Mouse (Mus musculus) T-helper 1 cell (primary cell): ENCODE results near the gene Fbl.
"Not testable (repeated sequence)": the region's sequence is repeated elsewhere in the genome, so short reads cannot be mapped to it uniquely, and the experiment has no call there.

Experiments used
- in situ Hi-C: fragments of 300-600 bp; cut with MboI, MseI; formaldehyde crosslinking; loops from one replicate; pipeline ENCODE4 v1.15.1; 2025; ENCODE audit warnings: high pct_unique_total_duplicates

Gene Fbl

DNA sequence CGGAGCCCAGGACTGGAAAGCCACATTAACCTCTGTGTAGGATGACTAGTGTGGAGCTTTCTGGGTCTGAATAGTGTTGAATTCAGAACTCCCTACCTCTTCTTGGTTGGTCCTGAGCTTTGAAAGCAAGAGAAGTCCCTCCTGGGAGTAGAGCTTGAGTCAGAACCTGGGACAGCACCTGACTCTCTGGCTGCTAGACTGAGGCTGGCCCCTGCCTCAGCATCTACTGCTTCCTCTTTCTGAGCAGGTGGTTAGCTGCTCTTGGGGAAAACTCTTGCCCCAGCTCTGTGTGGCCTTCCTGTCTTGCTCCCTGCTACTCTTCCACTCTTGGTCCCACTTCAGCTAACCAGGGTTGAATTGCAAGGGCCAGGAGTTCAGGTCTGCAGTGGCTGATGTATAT, 22.4 kb downstream of the Fbl start:
- in situ Hi-C loops, result no loop called here

DNA sequence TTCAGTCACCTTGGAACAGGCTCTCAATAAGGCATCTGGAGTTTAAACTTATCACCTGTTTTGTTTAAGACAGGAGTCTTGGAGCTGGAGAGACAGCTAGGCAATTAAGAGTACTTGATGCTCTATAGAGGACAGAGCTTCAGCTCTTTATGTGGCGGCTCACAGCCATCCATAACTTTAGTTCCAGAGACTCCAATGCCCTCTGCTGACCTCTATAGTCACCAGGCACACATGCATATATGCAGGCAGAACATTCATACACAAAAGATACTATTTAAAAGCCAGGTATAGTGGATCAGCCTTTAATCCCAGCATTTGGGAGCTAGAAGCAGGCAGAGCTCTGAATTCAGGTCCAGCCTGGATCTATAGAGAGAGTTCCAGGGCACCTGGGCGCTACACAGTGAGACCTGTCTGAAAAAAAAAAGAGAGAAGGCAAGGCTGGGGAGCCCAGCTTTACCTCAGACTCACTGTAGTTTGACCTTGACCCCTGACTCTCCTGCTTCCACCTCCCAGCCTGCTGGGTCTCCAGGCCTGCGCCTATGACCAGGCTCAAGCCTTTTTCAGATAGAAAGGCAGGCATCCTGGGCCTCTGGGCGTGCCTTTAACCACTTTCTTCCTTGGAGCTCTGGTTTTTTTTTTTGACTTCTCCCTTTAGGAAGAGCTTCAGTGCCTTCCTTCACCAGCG, 26.0 kb downstream of the Fbl start:
- in situ Hi-C loops, result no loop called here

DNA sequence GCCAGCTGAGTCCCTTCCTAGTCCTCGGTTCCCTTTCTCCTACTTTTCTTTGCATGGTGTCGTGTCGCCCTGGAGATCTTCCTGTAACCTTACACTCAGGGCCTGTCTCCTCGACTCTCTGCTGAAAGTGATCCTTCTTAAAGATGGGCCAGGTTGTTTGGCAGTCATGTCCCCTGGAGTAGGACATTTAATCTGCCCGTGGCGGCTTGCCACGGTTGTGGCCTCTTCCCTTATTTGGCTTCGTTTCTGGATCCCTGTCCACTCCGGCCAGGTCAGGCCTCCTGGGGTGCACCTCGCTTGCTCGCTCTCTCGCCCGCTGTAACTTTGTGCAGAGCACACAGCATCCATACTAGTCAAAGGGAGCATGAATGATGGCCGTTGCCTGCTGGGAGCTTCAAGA, 27.0 kb downstream of the Fbl start:
- in situ Hi-C loops, result no loop called here

DNA sequence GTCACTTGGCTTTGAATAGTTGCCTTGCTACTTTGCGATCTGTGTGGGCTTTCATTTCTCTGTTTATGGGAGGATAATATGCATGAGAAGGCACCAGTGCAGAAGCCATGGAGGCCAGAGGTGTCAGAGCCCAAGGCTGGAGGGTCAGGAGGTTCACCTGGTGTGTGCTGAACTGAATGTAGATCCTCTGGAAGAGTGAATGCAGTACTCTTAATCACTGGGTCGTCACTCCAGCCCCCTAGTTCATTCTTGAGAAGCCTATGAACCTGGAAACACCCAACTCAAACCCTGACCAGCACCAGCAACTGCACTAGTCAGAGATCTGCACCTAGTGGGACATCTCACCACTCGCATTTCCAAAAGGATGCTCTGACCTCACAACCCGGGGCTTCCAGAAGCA, 29.5 kb downstream of the Fbl start:
- in situ Hi-C loops, result no loop called here

DNA sequence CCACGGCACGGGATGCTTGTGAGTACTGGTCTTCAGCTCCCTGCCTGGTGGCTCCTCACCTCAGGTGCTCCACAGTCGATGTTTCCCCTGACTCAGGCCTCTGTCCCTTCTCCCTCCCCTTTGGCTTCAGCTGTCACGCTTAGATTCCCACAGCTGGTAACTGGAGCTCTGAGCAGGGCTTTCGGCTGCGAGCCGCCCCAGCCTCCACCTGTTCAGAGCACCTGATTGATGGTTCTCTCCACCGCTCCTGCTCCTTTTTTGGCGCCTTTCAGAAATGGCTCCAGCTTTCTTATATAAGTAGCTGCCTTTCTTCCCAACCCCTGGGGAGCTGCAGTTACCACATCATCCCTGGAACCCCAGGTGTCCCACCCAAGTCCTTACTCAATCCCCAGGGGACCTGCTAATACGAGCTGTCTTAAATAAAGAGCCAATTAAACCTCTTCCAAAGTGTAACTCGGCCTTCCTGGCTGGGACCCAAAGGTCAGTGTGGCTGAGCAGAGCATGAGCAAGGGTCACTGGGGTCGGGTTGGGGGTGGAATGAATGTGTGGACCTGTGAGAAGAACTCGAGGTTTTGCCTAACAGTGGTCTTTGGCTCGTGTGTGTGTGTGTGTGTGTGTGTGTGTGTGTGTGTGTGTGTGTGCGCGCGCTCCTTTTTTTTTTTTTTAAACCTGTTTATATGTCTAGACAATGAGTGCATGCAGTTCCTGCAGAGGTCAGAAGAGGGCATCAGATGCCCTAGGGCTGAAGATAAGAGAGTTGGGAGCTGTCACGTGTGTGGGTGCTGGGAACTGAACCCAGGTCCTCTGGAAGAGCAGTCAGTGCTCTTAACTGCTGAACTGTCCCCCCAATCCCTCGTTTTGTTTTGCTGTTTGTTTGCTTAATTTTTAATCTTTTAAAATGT, 33.9 kb downstream of the Fbl start:
- in situ Hi-C loops, result no loop called here

DNA sequence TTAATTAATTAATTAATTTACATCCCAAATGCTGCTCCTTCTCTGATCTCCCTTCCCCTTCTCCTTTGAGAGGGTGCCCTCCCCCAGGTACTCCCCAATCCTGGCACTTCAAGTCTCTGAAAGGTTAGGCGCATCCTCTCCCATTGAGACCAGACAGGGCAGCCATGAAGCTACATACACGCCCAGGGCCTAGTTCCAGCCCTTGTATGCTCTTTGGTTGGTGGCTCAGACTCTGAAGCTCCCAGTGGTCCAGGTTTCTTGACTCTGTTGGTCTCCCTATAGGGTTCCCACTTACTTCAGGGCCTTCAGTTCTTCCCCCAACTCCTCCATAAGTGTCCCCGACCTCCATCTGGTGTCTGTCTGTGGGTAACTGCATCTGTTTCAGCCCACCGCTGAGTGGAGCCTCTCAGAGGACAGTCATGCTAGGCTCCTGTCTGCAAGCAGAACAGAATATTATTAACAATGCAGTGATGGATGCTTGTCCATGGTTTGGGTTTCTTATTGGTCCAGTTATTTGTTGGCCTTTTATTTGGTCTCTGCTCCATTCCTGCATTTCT, 36.6 kb downstream of the Fbl start:
- in situ Hi-C loops, result no loop called here

DNA sequence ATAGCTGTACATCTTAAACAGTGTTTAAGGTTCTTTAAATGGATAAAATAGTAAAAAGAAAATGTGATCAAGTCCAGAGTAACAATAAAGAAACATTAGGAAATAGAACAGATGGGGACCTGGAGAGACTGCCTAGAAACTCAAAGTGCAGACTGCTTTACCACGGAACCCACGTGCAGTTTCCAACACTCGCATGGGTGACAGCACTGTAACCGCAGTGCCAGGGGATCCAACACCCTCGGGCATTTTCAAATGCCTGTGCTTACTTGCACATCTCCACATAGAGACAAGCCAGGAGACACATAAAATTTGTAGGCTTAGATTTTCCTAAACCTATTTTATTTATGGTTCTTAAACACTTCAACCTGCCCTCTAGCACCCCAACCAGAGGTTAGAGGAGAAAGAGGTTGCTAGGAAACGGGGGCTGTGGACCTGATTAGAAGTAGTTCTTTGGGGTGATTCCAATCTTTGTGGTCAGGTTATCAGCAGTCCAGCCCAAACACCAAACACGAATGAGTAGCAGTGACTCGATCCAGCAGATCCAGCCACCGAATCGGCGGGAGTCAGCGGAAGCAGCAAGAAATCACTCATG, 39.0 kb downstream of the Fbl start:
- in situ Hi-C loops, result no loop called here

DNA sequence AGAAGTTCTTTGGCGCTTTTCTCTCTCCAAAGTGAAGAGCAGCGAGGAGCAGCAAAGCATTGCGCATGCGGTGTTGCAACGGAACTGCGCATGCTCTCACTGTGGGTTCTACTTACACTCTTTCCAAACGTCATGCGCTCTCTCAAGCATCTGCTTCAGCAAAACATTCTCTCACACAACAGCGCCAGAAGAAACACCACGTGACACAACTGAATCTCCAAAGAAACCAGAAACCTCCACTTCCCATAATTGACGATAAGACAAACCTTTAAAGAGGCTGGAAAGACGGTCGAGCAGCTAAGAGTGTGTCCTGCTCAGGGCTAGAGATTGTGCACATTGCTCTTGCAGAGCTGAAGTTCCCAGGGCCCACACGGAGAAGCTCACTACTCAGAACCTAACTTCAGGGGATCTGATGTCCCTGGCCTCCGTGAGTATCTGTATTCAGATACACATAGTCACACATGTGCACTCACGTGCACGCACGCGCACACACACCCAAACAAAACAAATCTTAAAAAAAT, 39.5 kb downstream of the Fbl start:
- in situ Hi-C loops, result no loop called here

DNA sequence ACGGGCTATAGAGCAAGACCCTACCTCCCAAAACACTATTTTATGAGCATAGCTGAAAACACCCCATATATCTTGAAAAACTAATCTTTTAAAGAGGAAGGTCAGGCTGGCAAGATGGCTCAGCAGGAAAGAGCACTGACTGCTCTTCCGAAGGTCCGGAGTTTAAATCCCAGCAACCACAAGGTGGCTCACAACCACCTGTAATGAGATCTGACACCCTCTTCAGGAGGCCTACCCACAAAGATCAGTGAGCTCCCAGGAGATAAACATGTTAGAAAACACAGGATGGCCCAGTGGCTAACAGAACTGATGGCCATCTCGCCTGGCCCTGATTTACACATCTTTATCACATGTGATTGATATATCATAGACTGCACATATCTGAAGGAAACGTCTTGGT, 41.2 kb downstream of the Fbl start:
- in situ Hi-C loops, result no loop called here

DNA sequence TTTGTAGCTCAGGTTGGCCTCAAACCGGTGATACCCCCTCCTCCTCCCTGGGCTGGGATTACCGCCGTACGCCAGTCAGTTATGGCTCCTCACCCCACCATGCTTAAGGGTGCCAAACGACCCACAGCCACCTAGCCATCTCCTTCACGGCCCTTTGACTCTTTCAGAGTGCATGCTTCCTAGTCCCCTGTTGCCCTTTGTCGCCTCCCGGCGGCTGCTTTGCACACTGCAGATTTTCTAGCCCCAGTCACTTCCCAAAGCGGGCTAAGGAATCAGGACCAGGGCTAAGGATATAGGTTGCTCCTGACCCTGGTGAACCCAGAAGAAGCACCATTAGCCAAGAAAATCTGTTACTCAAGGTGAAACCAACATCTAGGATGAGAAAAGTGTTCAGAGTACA, 44.6 kb downstream of the Fbl start:
- in situ Hi-C loops, result no loop called here

DNA sequence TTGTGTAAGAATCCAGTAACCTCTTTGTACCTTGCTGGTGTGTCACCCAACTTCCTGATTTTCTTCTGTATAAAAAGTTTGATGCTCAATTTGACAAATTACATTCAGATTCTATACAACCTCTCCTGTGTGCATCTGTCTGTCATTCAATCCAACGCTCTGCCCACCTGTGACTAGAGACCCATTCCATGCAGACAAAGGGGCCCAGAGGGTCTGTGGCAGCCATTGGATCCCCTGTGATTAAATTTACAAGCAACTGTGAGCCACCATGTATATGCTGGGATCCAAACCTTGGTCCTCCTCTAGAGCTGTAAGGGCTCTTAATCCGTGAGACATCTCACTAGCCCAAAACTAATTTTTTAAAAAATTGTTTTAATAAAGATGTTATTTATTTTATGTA, 46.4 kb downstream of the Fbl start:
- in situ Hi-C loops, result not testable (repeated sequence)

DNA sequence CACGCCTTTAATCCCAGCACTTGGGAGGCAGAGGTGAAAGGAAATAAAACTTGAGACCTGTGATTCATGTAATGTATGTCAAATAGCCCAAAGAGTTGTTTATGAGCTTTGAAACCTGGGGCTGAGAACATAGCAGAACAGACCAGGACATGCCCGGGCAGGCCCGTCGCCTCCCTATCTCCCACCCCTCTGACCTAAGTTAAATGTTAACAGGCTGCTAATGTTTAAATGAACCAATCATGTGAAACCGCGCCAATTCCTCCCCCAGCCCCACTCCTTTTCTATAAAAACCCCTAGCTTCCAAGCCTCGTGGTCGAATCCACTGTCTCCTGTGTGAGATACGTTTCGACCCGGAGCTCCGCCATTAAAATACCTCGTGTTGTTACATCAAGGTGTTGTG, 48.3 kb downstream of the Fbl start:
- in situ Hi-C loops, result not testable (repeated sequence)

DNA sequence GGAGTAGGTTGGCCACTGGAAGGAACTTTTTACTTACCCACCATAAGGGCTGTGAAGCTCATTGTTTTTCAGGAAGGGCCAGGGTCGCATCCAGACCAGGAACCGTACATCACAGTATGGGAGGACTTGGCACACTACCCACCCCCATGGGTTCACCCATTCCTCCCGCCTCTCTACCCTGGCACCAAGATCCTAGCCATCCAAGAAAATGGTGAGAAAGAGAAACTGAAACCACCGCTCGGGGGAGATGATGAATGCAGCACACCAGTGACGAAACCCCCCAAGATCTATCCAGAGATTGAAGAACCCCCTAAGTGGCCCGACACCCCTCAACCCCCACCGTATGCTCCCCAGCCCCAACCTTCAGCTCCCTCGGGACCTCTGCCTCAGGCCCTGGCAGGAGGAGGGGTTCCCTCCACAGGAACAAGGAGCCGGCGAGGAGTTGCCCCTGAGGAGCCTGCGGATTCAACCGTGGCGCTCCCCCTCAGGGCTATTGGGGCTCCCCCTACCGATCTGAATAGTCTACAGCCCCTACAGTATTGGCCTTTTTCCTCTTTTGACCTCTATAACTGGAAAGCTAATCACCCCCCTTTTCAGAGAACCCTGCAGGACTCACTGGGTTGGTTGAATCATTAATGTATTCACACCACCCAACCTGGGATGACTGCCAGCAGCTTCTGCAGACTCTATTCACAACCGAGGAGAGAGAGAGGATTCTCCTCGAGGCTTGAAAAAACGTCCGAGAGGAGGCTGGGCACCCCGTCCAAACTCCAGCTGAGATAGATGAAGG, 49.6 kb downstream of the Fbl start:
- in situ Hi-C loops, result not testable (repeated sequence)

DNA sequence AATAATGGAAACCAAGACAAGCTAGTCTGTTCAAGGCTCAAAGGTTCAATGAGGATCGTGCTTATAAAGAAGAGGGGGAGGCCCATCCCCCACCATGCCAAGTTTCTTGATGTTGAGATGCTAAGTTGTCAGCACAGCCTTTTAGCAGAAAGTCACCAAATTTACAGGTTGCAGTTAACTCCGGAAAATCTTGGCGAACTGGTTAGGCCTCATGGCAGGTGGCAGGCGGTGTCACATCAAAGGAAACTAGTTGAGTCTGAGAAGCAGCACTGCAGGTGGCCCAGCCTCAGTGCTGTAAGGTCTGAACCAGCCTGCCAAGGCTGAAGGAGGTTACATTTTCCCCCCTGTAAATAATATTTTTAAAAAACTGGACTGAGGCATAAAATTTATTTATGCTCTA, 57.3 kb downstream of the Fbl start:
- in situ Hi-C loops, result not testable (repeated sequence)

DNA sequence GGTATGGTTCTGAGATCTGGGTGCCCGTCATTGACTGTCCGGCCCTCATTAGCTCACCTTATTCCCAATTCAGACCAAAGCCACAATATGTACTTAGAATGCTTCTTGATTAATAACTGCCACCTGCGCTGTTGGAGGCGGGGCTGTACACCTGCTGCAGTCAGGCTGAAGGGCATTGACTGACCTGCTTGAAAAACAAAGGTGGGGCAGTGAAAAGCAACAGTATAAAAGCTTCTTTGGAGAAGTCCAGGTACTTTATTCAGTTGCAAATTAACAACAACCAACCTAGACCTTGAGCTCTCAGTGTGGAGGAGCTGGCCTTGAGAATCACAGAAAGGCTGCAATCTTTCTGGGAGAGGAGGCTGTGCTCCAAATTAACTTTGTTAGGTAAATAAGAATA, 57.9 kb downstream of the Fbl start:
- in situ Hi-C loops, result not testable (repeated sequence)
